Mouse (Mus musculus) C2C12 (cell line): ENCODE measurements around the gene Fam3c. TPM values are rescaled to one million over a fixed set of nuclear protein-coding genes. Genes with fewer than 3 reads are reported as not detected.

Source experiments
- H3K27me3 ChIP-seq: one replicate; pipeline ENCODE4 v1.6.1; 2011; ENCODE audit not compliant: control insufficient read depth, insufficient read depth, insufficient read length
- H3K36me3 ChIP-seq: one replicate; pipeline ENCODE4 v1.6.1; 2011; ENCODE audit not compliant: control insufficient read depth, insufficient read depth
- H3K4me3 ChIP-seq: one replicate; pipeline ENCODE4 v1.5.1; 2011; ENCODE audit warnings: mild to moderate bottlenecking, control low read depth; ENCODE audit not compliant: poor library complexity, insufficient read depth, severe bottlenecking
- H3K79me2 ChIP-seq: one replicate; pipeline ENCODE4 v1.6.1; 2011; ENCODE audit not compliant: control insufficient read depth, insufficient read depth
- H3K79me3 ChIP-seq: one replicate; pipeline ENCODE4 v1.6.1; 2011; ENCODE audit warnings: low read depth, control low read depth
- H3ac ChIP-seq: one replicate; pipeline ENCODE3; 2011; ENCODE audit warnings: low read depth; ENCODE audit not compliant: control insufficient read depth, insufficient read length
- CEBPB ChIP-seq: IDR thresholded peaks from one replicate; pipeline ENCODE4 v1.6.1; 2011; ENCODE audit warnings: low read depth, mild to moderate bottlenecking, control low read depth, moderate library complexity
- CTCF ChIP-seq: IDR thresholded peaks from one replicate; pipeline ENCODE4 v1.5.1; 2011; ENCODE audit not compliant: control insufficient read depth, insufficient read depth, insufficient read length
- FOSL1 ChIP-seq: IDR thresholded peaks from one replicate; pipeline ENCODE4 v1.8.0; 2011; ENCODE audit warnings: mild to moderate bottlenecking, low read length; ENCODE audit not compliant: poor library complexity, insufficient read depth, severe bottlenecking
- MAX ChIP-seq: IDR thresholded peaks from one replicate; pipeline ENCODE4 v1.6.1; 2011; ENCODE audit warnings: mild to moderate bottlenecking, control low read depth
- MYOD1 ChIP-seq: IDR thresholded peaks from one replicate; pipeline ENCODE4 v1.6.1; 2011; ENCODE audit warnings: low read depth; ENCODE audit not compliant: control insufficient read depth, insufficient read length
- MYOG ChIP-seq: IDR thresholded peaks from one replicate; pipeline ENCODE4 v1.6.1; 2011; ENCODE audit not compliant: control insufficient read depth, insufficient read length; ENCODE audit errors: extremely low read depth
- USF1 ChIP-seq: IDR thresholded peaks from one replicate; pipeline ENCODE4 v1.6.1; 2011; ENCODE audit warnings: low read depth, mild to moderate bottlenecking, control low read depth, moderate library complexity
- polyA plus RNA-seq: library from polyadenylated mRNA; unstranded; fragments of >200 nt; fragmentation: generic; extraction: Trizol; gene quantifications from one replicate; pipeline ENCODE4 v1.2.1, GENCODE M21; 2012; ENCODE audit warnings: missing spikeins

Gene Fam3c
- polyA plus RNA-seq, 1 experiment = 19.0 TPM

DNA sequence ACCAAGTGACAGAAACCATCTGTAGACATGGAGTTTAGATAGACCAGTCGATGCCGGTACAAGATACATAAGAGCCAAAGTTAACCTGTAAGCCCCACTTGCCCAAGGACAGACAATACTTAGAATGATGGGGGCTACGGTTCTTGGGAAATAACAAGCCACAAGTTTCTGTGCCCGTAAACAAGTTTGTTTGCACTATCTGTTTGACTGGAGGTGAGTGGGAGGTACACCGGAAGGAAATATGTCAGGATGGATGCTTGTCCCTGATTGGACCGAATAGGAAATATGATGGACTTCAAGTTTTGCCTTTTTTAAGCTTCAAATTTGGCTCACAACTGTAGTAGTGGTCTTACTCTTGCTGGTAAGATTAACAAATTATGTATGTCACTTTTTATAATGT lies 12.3 kb downstream of the Fam3c start:
- peaks cover 3% of the 10 kb centered on the region for H3K36me3 ChIP-seq
- peaks cover 48% of the 10 kb centered on the region for H3K79me2 ChIP-seq
- no peak overlapping the region for H3ac ChIP-seq
- H3K79me3 ChIP-seq = peaks cover 29% of the 10 kb centered on the region
- H3K27me3 ChIP-seq = no peaks in the 10 kb centered on the region
- TF ChIP-seq CTCF (no peak), CEBPB (no peak), MAX (no peak), USF1 (no peak), MYOD1 (no peak), MYOG (no peak), FOSL1 (no peak)
- no peak overlapping the region for H3K4me3 ChIP-seq

DNA sequence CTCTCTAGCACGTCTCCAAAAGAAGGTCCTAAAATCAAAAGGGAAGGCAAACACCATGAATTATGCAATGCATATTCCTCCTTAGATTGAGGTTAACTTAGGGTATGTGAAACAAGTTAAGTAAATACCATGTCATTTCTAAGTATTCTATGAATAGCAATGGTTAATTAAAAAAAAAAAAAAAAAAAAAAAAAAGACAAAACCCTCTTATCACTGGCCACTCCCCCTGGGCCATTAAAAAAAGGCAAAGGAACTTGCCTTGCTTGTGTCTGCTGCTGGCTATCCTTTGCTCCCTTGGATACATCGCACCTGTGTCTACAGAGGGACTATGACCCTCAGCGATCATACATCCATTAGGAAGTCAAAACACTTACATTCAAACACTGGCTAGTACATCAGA lies 12.8 kb downstream of the Fam3c start:
- no peak overlapping the region for H3ac ChIP-seq
- TF ChIP-seq FOSL1 (no peak), MAX (no peak), MYOD1 (no peak), CTCF (no peak), CEBPB (no peak), USF1 (no peak), MYOG (no peak)

DNA sequence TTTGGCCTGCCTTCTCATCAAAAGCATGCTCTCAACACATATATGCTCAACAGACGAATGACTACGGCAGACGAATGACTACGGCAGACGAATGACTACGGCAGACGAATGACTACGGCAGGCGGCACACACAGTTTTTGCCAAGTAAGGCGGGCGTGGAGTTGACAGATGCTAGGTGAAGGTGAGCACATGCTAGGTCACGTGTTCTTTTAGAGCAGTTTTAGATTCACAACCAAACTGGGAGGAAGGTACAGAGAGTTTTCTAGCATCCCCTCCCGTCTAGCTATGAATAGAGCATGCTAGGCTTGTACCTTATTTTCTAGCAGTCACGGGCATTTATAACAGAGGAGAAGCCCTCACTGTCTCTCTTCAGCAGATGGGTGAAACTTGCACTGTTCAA lies 15.3 kb downstream of the Fam3c start:
- TF ChIP-seq MAX (no peak), CEBPB (no peak), CTCF (no peak), MYOG (no peak), MYOD1 (no peak), FOSL1 (no peak), USF1 (no peak)

More for the DNA sequence above, 12.8 kb downstream of the Fam3c start:
- peaks cover 44% of the 10 kb centered on the region for H3K79me2 ChIP-seq
- no peak overlapping the region for H3K4me3 ChIP-seq
- peaks cover 27% of the 10 kb centered on the region for H3K79me3 ChIP-seq
- H3K27me3 ChIP-seq = no peaks in the 10 kb centered on the region
- peaks cover 4% of the 10 kb centered on the region for H3K36me3 ChIP-seq

DNA sequence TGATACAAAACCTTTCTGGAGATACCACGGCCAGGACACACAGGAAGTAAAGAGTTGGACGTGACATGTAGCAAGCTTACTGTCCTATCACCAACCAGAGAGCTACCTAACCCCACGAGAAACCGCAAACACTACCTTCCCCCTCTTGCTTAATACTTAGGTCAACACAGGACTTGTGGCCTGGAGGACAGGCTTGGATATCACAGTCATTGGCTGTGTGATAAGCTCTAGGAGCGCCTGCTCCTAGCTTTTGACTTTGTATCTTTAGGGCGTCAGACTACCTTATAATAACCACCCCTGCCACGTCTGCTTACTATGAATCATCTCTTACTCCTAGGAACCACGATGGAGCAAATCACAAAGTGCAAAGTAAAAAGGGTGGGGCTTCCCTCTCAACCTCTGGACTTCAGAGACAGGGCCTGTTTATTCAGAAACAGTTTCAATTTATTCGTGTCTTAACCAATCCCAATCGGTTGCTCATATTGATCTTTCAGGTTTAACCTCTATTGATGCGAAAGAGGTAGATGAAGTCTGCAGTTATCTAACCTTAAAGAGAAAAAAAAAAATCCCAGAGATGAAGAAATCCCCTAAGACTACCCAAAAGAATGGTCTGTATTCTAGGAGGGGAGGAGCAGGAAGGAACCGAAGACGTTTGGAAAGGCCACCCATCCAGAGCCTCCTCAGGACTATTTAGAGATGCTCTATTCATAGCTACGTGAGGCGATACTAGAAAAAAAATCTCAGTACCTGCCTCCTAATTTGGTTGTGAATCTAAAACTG lies 16.1 kb downstream of the Fam3c start:
- H3K79me2 ChIP-seq = peaks cover 10% of the 10 kb centered on the region
- H3K36me3 ChIP-seq = peaks cover 15% of the 10 kb centered on the region
- no peaks in the 10 kb centered on the region for H3K27me3 ChIP-seq
- no peak overlapping the region for H3ac ChIP-seq
- TF ChIP-seq CEBPB = no peak
- TF ChIP-seq USF1 = no peak
- TF ChIP-seq MAX = no peak
- TF ChIP-seq MYOD1 = no peak
- no peak for TF ChIP-seq FOSL1
- TF ChIP-seq CTCF = no peak
- H3K79me3 ChIP-seq = peaks cover 3% of the 10 kb centered on the region
- no peak overlapping the region for H3K4me3 ChIP-seq

More for the DNA sequence above, 15.3 kb downstream of the Fam3c start:
- H3K27me3 ChIP-seq = no peaks in the 10 kb centered on the region
- H3K79me2 ChIP-seq = peaks cover 18% of the 10 kb centered on the region
- no peak overlapping the region for H3ac ChIP-seq
- H3K36me3 ChIP-seq = peaks cover 14% of the 10 kb centered on the region
- H3K79me3 ChIP-seq = peaks cover 8% of the 10 kb centered on the region
- H3K4me3 ChIP-seq = no peak overlapping the region

DNA sequence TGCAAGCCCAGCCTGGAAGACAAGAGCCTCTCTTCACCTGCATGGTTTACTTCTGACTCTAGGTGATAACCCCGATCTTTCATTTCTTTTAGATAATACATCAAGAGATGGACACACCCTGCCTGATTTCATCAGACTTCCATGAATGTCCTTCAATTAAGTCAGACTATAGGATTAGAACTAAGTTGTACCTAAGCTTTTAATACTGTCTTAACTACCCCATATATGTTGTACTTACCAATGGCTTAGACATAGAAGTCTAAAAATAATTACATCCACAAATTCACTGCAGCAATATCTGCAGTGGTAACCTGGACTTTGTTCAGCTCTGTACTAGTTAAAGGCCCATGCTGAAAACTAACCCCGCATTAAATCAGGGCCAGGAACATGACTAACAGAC lies 23.5 kb downstream of the Fam3c start:
- Histone ChIP-seq H3ac (no peak overlapping the region), H3K79me3 (no peaks in the 10 kb centered on the region), H3K27me3 (no peaks in the 10 kb centered on the region), H3K79me2 (no peaks in the 10 kb centered on the region), H3K4me3 (no peak overlapping the region), H3K36me3 (peaks cover 14% of the 10 kb centered on the region)
- TF ChIP-seq USF1 (no peak), CTCF (no peak), MYOG (no peak), MAX (no peak), FOSL1 (no peak), CEBPB (no peak), MYOD1 (no peak)
